Mouse (Mus musculus): ENCODE measurements around the gene Rps15. TPM values are rescaled to one million over a fixed set of nuclear protein-coding genes. Genes with fewer than 3 reads are reported as not detected.

Rps15 gene
- total and polyA plus RNA-seq, 2 experiments, result 510 to 1,012 TPM

DNA sequence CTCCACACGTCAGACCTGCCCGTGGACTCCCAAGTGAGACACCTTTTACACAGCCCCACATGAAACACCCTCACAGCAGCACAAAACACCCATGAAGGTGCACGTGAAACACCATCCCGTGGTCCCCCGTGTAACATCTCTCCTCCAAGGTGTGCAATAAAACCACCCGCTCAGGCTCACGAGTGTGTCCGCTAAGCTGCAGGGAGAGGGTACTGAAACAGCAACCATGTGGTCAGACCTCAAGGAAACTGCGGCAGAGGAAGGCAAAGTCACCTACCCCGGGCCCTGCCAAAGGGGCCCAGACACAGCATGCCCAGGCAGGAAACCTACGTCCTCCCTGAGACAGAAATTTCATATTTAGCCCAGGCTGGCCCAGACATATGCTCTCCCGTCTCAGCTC lies 44.0 kb downstream of the Rps15 start:
- H3K27me3 ChIP-seq (ENCODE audit: control insufficient read depth, insufficient read depth, low read length), result no peaks in the 10 kb centered on the region
- peaks cover 19% of the 10 kb centered on the region; the same call in 1 of the 2 replicates for H3K36me3 ChIP-seq (ENCODE audit: control insufficient read depth, insufficient read depth, low read length)
- H3K4me3 ChIP-seq (ENCODE audit: insufficient read depth, low read depth, low read length), result no peak overlapping the region
- WGBS, result 88% methylated on average over 12 of the region's 12 CpGs
- no peak overlapping the region for H3K27ac ChIP-seq (replicated peaks; ENCODE audit: insufficient read depth, low read depth, low read length)
- no peak for DNase-seq (ENCODE audit: extremely low read depth, low read depth, low spot score)
- H3K9ac ChIP-seq (ENCODE audit: low read depth, low read length), result no peak overlapping the region
- H3K4me1 ChIP-seq (ENCODE audit: control insufficient read depth, insufficient read depth, low read length), result peaks cover 8% of the 10 kb centered on the region; the same call in 1 of the 2 replicates
- H3K79me2 ChIP-seq (ENCODE audit: control insufficient read depth, insufficient read depth, low read length), result no peaks in the 10 kb centered on the region
- no peak for TF ChIP-seq CTCF (IDR thresholded peaks at IDR 0.05; ENCODE audit: low read depth, low read length)

DNA sequence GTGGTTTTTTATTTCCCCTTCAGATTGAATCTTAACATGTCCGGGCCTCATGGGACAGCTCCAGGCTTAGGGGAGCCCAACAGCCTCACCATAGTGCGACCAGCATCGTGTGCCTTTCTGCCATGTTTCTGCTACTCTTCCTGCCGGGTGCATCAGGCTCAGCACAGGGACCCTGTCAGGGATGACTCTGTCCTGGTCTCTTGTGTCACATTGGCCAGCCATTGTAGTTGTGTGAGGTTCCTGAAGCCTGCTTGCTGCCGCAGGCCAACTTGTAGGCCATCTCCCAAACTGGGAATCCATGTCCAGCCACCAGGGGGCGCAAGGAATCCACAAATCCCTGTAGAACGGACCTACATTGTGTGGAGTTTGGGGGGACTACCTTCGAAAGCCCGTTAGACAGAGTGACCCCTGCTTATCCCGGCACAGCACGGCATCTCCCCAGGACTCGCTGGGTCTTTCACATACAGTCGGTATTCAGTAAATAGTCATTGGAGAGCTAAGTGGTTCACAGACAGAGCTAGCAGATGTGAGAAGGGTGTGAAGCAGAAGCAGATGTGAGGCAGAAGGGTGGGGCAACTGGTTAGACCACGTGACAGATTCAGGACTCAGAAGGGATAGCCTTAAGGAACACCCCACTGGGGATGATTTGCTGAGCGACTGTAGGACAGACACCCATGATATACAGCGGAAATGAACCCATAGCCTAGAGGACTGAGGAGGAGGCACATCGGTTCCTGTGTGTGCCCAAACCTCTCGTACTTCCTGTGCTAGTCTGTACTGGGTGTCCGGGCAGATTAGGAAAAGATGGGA lies 47.9 kb downstream of the Rps15 start:
- TF ChIP-seq CTCF (IDR thresholded peaks at IDR 0.05; ENCODE audit: low read depth, low read length) (peak; percentile 91), POLR2A (IDR thresholded peaks at IDR 0.05; ENCODE audit: extremely low read depth, insufficient read depth, low read length) (no peak)
- Histone ChIP-seq H3K4me3 (ENCODE audit: insufficient read depth, low read depth, low read length) (no peak overlapping the region), H3K4me1 (ENCODE audit: control insufficient read depth, insufficient read depth, low read length) (peaks cover 11% of the 10 kb centered on the region), H3K36me3 (ENCODE audit: control insufficient read depth, insufficient read depth, low read length) (peaks cover 6% of the 10 kb centered on the region; the same call in 1 of the 2 replicates), H3K9ac (ENCODE audit: low read depth, low read length) (no peak overlapping the region), H3K27ac (replicated peaks; ENCODE audit: insufficient read depth, low read depth, low read length) (no peak overlapping the region), H3K79me2 (ENCODE audit: control insufficient read depth, insufficient read depth, low read length) (no peaks in the 10 kb centered on the region), H3K27me3 (ENCODE audit: control insufficient read depth, insufficient read depth, low read length) (no peaks in the 10 kb centered on the region; the same call in 1 of the 2 replicates)
- DNase-seq (ENCODE audit: extremely low read depth, low read depth, low spot score), result peak; percentile 67
- 24% methylated on average over 19 of the region's 19 CpGs for WGBS

DNA sequence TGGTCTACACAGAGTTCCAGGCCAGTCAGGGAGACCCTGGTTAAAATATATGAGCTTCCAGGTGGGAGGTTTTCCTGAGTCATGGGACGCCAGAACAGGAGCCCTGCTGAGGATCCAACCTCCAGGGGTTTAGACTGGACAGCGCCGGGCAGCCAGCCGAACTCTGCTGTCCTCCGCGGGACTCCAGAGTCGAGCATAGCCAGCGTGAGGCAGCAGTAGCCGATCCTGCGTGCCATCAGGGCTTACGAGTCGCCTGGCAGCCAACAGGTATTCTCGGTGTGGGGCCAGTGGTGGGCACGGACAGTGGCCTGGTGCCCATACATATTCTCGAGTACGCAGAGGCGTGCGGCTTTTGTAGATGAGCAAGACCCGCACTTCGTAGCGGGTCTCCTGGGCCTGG lies 48.8 kb downstream of the Rps15 start:
- peaks cover 11% of the 10 kb centered on the region for H3K4me1 ChIP-seq (ENCODE audit: control insufficient read depth, insufficient read depth, low read length)
- TF ChIP-seq POLR2A (IDR thresholded peaks at IDR 0.05; ENCODE audit: extremely low read depth, insufficient read depth, low read length) (no peak), CTCF (IDR thresholded peaks at IDR 0.05; ENCODE audit: low read depth, low read length) (no peak)
- DNase-seq (ENCODE audit: extremely low read depth, low read depth, low spot score), result no peak
- H3K27me3 ChIP-seq (ENCODE audit: control insufficient read depth, insufficient read depth, low read length), result no peaks in the 10 kb centered on the region; the same call in 1 of the 2 replicates
- H3K27ac ChIP-seq (replicated peaks; ENCODE audit: insufficient read depth, low read depth, low read length), result no peak overlapping the region
- peaks cover under 1% of the 10 kb centered on the region; the same call in 1 of the 2 replicates for H3K36me3 ChIP-seq (ENCODE audit: control insufficient read depth, insufficient read depth, low read length)
- 43% methylated on average over 21 of the region's 21 CpGs for WGBS
- H3K79me2 ChIP-seq (ENCODE audit: control insufficient read depth, insufficient read depth, low read length), result no peaks in the 10 kb centered on the region
- no peak overlapping the region for H3K4me3 ChIP-seq (ENCODE audit: insufficient read depth, low read depth, low read length)
- 0 out of 2 replicates have a peak overlapping the region, but pooled peaks have one; percentile 23 for H3K9ac ChIP-seq (ENCODE audit: low read depth, low read length)

DNA sequence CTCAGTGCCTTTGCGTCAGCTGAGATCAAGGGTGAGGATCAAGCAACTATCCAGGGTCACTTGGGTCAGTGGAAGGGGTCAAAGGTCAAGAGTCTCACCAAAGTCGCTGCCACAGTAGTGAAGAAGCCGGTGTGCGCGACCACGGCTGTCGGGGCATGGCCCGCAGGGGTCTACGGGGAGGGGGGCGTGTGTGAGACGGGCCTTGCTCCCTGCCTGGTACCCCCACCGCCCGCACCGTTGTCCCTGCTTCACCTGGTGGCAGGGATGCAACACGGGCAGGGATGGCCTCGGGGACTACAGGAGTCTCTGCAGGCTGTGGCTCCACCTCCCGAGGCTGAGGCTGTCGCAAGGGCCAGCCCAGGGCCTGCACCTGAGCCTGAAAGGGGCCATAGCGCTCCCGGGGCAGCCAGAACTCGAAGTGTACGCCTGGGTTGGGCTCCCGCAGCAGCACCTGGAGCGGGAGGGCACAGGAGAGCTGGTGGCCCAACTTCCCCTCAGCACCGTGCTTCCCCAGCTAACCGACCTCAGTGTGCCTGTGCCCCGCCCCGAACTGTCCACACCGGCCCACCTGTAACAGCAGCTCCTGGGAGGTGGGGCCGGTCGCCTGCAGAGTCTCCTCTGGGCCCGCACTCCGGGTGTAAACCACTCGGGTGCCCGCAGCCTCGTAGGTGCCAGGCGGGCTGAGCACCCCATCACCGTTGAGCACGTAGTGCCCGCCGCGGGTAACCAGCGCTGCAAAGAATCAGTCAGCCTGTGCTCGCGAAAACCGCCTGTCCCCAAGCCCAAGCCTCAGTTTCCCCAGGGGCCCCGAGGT lies 49.4 kb downstream of the Rps15 start:
- Histone ChIP-seq H3K4me1 (ENCODE audit: control insufficient read depth, insufficient read depth, low read length) (peaks cover 11% of the 10 kb centered on the region), H3K9ac (ENCODE audit: low read depth, low read length) (peak overlapping the region; percentile 20), H3K27ac (replicated peaks; ENCODE audit: insufficient read depth, low read depth, low read length) (no peak overlapping the region), H3K36me3 (ENCODE audit: control insufficient read depth, insufficient read depth, low read length) (no peaks in the 10 kb centered on the region), H3K79me2 (ENCODE audit: control insufficient read depth, insufficient read depth, low read length) (no peaks in the 10 kb centered on the region), H3K27me3 (ENCODE audit: control insufficient read depth, insufficient read depth, low read length) (no peaks in the 10 kb centered on the region; the same call in 1 of the 2 replicates), H3K4me3 (ENCODE audit: insufficient read depth, low read depth, low read length) (peak overlapping the region; percentile 15; the same call in 1 of the 2 replicates)
- DNase-seq (ENCODE audit: extremely low read depth, low read depth, low spot score), result peak; percentile 80
- TF ChIP-seq CTCF (IDR thresholded peaks at IDR 0.05; ENCODE audit: low read depth, low read length) (peak; percentile 11; the same call in 1 of the 2 replicates), POLR2A (IDR thresholded peaks at IDR 0.05; ENCODE audit: extremely low read depth, insufficient read depth, low read length) (no peak)
- 9% methylated on average over 46 of the region's 47 CpGs for WGBS

DNA sequence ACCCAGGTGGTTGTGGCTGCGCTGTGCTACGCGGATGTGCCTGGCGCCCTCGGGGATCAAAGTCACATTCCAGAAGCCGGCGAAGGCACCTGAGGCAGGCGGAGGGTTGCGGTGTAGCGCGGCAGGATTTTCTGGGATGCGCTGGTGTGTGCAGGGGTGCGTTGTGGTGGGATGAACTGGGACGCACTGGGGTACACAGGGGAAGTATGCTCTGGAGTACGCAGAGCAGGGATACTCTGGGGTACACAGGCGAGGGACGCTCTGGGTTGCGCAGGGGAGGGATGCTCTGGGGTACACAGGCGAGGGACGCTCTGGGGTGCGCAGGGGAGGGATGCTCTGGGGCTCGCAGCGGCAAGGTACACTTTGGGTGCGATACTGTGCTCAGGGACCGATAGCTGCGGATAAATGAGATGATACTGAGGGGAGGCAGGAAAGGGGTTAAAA lies 50.1 kb downstream of the Rps15 start:
- no peaks in the 10 kb centered on the region; the same call in 1 of the 2 replicates for H3K27me3 ChIP-seq (ENCODE audit: control insufficient read depth, insufficient read depth, low read length)
- 9% methylated on average over 26 of the region's 26 CpGs for WGBS
- no peaks in the 10 kb centered on the region for H3K36me3 ChIP-seq (ENCODE audit: control insufficient read depth, insufficient read depth, low read length)
- no peaks in the 10 kb centered on the region for H3K79me2 ChIP-seq (ENCODE audit: control insufficient read depth, insufficient read depth, low read length)
- DNase-seq (ENCODE audit: extremely low read depth, low read depth, low spot score), result no peak
- no peak for TF ChIP-seq POLR2A (IDR thresholded peaks at IDR 0.05; ENCODE audit: extremely low read depth, insufficient read depth, low read length)
- no peak for TF ChIP-seq CTCF (IDR thresholded peaks at IDR 0.05; ENCODE audit: low read depth, low read length)
- H3K4me1 ChIP-seq (ENCODE audit: control insufficient read depth, insufficient read depth, low read length), result peaks cover 11% of the 10 kb centered on the region
- H3K9ac ChIP-seq (ENCODE audit: low read depth, low read length), result no peak overlapping the region
- no peak overlapping the region for H3K27ac ChIP-seq (replicated peaks; ENCODE audit: insufficient read depth, low read depth, low read length)
- H3K4me3 ChIP-seq (ENCODE audit: insufficient read depth, low read depth, low read length), result no peak overlapping the region; the same call in 1 of the 2 replicates

Measured in liver, adult 2 months (tissue).